Mouse (Mus musculus) thymus, postnatal 36 days (tissue): ENCODE measurements around the gene Pgam5.

Source experiments
- DNase-seq, 2 experiments: peaks; one replicate each; pipeline ENCODE4 v3.0.0; 2022; ENCODE audit warnings: mixed read lengths in 2 of 2

Gene Pgam5

DNA sequence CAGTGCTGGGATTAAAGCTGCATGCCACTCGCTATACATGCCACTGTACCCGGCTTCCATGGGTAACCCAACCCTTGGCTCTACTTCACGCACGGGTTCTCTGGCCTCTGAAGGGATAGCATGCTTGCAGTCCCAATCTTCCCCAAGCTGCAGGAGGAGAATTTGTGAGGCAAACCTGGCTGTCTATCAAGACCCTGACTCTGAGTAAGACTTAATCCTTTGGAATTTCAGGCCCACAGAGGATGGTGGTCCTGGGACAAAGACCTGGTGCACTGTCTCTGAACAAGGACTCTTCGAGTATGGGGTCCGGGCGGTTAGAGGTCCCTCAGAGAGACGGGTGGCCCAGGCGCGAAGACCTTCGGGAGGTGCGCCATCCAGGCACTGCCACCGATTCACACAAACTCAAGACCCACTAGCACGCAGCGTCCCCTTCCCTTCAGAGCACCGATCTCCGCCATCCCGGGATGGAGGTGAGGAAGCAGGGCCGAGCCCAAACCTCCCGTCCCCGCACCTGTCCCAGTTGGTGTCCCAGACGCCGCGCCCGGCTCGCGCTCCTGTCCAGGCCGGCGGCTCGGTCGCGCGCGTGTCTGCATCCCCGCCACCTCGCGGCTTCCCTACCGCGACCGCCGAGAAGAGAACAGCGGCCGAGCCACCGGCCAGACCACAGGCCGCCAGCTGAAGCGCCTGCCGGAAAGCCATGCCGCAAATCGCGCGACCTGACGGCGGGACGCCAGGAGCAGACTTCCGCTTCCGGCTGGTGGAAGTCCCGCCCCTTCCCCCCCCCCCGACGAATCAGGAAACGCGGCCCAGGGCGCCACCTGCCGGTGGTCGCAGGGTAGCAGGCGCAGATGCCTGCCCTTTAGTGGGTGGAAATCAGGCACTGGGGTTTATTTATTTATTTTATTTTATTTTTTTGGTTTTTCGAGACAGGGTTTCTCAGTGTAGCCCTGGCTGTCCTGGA lies at the start of gene Pgam5:
Gene Pgam5 (minus strand): TSS at position 773 of the 961 bp plus-strand sequence.
- peak; percentile 83 to 85 for DNase-seq

DNA sequence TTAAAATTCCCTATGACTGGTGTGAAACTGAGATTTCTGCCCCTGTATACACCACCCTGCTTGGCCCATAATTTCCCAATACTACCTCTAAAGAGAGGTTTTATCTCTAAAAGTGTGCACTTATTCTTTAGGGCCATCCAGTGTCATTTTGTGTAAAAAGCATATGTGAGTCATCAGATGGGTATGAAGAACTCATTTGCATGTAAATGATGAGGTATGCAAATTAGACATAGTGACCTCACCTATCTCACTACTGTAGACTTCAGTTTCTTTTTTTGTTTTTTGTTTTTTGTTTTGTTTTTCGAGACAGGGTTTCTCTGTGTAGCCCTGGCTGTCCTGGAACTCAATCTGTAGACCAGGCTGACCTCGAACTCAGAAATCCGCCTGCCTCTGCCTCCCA lies 43.4 kb upstream of the Pgam5 start:
- no peak for DNase-seq

DNA sequence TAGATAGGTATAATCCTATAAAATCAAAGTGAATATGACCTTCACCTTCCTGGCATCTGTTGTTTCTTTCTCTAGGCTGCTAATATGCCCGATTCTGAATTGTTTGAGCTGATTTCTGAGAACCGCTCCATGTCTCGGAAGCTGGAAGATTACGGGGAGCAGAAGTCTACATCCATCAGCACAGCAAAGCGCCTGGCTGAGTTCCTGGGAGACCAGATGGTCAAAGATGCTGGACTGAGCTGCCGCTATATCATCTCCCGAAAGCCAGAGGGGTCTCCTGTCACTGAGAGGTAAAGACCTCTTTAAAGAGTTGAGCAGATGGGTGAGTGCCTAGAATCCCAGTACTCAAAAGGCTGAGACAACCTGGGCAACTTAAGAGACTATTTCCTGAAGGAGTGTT lies 39.1 kb upstream of the Pgam5 start:
- DNase-seq: no peak

DNA sequence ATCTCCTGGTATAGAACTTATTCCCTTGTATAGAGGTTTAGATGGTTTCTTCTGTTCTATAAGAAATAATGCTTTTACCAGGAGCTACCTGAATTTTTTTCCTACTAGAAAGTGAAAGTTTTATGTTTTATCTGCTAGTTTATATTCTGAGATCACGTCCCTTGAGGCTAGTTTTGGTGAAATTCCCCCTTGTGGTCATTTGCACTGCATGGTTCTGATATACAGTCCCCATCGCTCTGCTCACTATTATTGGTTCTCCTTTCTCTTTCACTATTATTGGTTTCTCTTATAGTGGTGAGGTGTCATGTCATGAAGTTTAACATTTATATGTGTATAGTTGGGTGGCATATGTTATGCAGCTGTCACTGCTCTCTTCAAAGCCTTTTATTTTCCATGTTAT lies 30.9 kb upstream of the Pgam5 start:
- DNase-seq: no peak

DNA sequence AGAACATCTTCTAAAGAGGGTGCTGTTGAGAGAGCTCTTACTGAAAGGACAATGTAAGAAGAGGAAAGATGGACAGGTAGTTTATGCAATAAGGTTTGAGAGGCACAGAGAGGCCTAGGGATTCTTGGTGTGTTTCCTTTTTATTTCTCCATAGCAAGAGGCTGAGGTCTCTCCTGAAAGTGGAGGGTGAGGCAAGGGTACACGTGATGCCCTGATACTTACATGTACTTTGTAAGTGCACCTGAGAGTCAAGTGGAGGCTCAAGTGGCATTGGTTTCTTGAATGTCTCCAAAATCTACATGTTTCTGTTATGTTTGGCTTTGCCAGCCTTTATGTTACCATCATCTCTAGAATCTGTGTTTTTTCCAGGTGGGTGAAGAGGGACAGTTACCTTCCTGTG lies 26.9 kb upstream of the Pgam5 start:
- no peak for DNase-seq

DNA sequence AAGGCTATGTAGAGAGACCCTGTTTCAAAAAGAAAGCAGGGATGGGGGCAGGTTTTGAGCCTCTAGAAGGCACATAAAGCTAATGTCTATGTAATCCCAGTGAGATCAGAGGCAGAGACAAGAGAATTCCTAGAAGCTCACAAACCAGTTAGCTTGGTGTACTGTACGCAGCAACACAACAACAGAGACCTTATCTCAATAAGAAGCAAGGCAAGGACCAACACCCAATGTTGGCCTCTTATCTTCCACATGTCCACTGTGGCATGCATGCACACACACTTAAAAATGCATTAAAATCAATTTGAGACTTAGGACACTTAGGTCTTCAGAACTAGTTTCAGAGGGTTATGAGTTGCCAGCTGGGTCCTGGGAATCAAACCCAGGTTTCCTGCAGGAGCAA lies 21.9 kb upstream of the Pgam5 start:
- no peak for DNase-seq

DNA sequence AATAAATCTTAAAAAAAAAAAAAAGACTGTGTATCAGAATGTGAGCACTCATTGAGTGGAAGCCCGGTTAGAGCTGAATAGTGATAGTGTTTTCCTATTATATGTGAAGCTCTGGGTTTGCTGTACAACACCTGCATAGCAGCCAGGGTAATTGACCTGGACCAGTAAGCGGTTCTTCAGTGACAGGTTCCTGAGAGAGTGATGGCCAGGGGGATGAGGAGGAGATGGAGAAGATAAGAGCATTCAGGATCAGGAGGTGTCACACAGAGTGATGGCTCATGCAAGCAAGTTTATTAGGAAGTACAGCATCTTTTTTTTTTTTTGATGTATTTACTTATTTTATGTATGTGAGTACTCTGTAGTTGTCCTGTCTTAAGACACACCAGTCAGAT lies 17.4 kb upstream of the Pgam5 start:
- no peak for DNase-seq

DNA sequence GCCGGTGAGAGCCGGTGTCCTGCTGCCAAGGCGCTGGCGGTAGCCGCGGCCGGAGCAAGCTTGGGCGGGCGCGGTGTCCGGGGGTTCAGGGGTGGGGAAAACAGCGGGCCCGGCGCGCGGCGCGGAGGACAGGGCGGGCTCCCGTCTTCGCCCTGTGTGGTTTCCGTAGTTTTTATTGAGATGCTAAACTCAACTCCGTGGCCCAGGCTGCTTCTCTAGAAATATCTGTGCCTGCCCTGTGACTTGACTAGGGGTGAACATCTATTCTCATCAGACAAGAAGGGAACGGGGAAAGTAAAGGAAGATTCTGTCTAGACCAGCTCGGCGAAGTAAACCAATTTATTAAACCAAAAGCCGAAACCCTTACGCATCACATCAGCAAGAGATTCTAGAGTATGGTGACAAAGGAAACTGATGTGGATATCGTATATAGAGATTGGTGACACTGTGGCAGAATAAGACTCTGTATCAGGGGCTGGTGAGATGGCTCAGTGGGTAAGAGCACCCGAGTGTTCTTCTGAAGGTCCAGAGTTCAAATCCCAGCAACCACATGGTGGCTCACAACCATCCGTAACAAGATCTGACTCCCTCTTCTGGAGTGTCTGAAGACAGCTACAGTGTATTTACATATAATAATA lies 16.9 kb upstream of the Pgam5 start:
- DNase-seq: no peak

DNA sequence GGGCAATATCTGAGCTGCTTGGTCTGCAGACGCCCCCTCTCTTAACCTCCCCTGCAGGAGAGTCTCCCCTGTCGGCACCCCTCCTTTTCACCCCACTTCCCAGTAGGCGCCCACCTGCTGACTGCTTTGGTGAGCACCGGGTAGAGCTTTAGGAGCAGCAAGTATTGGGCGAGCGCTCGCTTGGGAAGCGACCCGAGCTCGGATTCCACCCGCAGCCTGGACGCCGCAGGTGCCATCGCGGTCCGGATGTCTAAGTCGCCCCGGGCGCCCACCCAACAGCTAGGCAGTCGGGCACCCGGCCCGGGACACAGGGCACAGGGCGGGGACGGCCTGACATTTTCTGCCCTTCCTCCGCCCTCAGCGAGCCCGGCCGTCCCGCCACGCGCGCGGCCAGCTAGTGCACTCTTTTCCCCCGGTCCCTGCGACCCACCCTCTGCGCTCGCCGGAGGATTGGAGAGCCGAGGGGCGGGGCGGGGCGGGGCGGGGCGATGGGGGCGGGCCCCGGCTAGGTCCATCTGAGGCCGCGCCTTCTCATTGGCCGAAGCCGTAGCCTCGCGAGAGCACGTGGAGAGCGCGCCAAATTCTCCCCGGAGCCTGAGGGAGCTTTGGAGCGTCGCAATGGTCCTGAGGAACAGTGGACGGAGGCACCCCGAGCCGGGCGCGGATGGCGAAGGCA lies 16.2 kb upstream of the Pgam5 start, which contains the start of the genes Pxmp2 and Pole:
Gene Pxmp2 (minus strand): TSS at position 417 of the 676 bp plus-strand sequence.
Gene Pole (plus strand): TSS at position 537 of the 676 bp plus-strand sequence.
- peak; percentile 81 to 85 for DNase-seq

DNA sequence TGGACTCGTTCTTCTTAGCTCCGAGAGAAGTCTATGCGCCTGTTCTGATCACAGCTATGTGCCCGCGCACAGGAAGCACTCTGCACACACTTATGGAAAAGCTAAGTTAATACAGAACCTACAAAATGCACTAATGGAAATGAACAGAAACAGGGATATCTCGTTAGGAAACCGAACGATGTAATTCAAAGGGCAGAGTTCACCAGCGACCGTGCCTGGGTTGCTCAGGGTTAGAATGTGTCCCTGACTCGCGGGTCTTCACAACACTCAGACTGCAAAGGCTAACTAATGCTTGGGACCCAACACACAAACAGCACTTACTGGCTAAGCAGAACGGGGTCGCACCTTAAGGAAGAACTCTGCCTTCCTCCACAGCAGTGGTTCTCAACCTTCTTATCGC lies 15.4 kb upstream of the Pgam5 start:
- DNase-seq: no peak

DNA sequence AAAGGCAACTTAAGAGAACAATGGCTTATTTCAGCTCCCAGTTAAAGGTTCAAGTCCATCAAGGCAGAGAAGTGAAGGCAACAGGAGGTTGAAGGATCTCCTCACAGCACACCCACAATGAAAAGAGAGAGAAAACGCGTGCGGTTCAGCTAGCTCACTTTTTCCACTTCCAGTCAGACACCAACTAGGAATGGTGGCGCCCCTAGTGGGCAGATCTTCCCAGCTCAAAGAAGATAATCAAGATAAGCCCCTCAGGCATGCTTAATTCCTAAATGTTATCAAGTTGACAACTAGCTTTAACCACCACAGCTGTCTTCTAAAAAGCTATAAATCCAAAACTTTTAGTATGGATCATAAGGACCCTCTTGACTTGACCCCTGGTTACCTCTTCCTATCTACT lies 14.8 kb upstream of the Pgam5 start:
- DNase-seq: peak; percentile 66 to 70

DNA sequence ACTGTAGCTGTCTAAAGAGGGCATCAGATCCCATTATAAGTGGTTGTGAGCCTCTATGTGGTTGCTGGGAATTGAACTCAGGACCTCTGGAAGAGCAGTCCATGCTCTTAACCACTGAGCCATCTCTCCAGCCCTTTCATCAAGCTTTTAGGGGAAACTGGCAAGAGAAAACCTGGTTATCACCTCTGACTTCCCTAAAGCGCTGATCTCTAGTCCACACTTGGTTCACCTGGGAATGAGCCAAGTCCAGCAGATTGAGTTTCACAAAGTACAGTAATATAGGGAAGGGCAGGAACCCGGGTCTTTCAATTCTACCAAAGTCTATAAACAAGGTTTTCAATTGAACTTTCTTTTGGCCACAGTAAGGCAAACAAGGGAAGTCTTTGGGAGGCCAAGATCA lies 12.3 kb upstream of the Pgam5 start:
- DNase-seq: no peak

DNA sequence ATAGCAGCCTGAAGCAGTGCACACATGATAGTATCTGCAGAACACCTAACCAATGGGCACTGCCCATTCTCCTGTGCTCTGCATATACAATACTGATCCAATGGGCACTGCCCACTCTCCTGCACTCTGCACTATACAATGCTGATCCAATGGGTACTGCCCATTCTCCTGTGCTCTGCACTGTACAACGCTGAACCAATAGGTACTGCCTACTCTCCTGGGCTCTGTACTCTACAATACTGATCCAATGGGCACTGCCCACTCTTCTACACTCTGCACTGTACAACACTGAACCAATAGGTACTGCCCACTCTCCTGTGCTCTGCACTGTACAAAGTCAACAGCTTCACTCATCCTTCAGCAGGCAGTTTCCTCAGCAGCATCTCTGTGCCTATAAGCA lies 7.2 kb upstream of the Pgam5 start:
- DNase-seq: no peak

DNA sequence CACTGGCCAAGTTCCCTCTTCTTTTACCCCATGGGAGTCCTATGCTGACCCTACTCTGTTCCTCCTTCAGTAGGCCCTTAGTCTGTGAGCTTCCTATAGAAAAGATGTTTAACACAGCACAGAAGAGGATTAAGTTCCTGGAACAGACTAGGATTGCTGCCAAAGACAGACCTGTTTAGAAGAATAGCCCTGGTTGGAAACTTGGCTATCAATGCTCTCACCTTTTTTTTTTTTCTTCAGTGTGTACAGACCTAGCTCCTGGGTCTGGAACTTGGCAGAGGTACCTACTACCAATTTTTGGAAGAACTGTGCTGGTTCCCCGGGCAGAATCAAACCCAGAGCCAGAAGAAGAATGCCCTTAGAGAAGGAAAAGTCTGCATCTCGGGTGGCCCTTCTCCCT lies 6.7 kb upstream of the Pgam5 start:
- DNase-seq: no peak

DNA sequence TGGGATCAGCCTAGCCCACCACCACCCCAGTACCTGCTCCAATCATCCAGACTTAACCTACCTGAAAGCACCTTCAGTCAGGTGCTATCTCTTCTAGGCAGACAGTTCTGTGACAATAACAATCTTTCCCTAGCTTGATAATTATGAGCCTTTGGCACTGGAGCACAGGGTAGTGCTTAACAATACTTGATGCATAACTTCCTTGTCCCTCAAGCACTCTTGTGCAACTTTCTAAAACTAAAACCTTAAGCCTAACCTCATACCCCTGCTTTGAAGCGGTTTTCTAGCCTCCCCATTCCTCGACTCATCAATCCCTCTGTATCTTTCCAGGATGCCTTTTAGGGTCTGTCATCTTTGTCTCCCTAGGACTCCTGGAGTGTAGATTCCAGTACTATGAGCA lies 5.1 kb upstream of the Pgam5 start:
- no peak for DNase-seq

DNA sequence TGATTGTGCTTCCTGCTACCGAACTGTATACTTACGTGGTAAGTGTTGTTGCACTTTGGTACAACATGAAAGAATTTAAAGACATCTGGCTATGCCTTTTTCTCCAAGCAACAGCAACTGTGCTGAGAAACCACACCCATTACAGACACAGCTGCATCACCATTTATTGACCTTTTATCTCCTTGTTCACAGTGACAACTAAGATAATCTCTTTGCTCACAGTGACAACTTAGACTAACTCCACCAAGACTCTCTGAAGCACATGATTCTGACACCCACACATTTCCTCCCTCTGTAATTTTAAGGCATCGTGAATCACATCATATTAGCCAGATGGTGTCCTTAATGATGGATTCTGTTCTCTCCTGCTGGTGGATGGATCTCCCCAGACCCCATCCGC lies 4.4 kb upstream of the Pgam5 start:
- no peak for DNase-seq

DNA sequence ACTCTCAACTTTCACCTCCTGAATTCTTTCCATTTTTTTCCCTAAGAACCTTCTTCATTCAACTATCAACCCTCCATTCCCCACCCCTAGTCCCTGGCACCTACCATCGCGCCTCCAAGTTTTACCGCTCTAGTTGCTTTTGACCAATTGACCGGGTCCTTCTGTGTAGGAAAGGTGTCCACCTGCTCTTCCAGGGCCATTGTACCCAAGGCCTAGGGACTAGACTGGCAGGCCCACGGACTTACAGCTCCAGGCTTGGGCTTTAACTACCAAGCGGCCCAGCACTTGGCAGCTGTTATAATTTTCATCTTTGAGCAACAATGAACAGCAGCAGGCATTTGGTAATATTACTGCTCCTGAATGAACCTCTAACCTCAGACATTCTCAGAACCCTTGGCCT lies 529 bp upstream of the Pgam5 start:
- no peak for DNase-seq

DNA sequence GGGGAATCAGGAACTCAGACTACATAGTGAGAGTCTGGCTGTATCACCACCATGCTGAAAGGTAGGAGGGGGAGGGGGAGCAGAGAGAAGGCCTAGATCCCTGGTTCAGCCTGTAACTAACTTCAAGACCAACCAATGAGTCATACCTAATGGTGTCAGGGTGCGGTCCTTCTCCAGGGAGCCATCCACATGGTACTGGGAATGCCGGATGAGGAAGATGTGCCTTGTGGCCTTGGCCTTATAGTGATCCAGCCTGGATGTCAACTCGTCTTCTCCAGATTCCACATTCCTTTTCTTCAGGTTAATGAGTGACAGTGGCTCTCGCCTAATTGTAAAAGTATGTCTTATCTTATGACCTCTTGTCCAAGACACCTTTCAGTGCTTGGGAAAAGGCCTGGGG lies 2.8 kb downstream of the Pgam5 start:
- DNase-seq: no peak

DNA sequence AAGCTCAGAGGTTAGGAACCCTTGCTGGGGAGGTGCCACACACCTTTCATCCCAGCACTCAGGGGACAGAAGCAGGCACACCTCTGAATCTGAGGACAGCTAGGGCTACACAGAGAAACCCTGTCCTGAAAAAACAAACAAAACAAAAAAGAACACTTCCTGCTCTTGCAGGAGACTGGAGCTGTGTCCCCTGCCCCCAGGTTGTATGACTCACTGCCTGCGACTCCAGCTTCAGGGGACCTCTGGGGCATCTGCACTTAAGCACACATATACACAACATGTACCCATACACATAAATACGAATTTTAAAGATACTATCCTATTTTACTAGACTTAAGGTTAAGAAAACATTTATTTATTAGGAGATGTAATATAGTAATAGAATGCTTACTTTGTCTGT lies 25.6 kb downstream of the Pgam5 start:
- DNase-seq: no peak

DNA sequence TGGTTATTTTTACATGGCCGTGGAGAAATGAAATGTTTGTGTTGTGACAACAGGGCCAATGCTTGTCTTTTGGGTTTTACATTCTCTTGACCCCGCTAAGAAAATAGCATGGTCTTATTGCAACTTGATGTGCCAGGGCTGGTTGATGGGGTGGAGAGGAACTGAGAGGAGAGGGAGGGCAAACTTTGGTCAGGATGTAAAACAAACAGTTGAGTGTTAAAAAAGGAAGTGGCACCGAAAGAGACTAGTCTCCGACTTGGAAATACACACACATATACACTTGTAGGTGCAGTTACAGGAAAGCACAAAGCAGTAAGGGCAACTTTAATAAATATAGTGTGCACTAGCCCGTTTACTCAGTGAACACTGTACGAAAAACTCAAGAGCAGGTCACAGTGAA lies 37.4 kb downstream of the Pgam5 start:
- DNase-seq: no peak

DNA sequence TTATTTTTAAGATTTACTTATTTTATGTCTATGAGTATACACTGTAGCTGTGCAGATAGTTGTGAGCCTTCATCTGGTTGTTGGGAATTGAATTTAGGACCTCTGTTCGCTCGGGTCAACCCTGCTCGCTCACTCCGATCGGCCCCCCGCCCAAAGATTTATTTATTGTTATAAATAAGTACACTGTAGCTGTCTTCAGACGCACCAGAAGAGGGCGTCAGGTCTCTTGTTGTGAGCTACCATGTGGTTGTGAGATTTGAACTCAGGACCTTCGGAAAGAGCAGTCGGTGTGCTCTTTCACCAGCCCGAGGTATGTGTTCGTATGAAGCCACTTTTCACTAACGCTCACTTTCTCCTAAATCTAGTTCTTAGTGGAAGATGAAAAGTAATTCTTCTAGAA lies 38.1 kb downstream of the Pgam5 start:
- DNase-seq: peak in 1 of 2 experiments; percentile 11

DNA sequence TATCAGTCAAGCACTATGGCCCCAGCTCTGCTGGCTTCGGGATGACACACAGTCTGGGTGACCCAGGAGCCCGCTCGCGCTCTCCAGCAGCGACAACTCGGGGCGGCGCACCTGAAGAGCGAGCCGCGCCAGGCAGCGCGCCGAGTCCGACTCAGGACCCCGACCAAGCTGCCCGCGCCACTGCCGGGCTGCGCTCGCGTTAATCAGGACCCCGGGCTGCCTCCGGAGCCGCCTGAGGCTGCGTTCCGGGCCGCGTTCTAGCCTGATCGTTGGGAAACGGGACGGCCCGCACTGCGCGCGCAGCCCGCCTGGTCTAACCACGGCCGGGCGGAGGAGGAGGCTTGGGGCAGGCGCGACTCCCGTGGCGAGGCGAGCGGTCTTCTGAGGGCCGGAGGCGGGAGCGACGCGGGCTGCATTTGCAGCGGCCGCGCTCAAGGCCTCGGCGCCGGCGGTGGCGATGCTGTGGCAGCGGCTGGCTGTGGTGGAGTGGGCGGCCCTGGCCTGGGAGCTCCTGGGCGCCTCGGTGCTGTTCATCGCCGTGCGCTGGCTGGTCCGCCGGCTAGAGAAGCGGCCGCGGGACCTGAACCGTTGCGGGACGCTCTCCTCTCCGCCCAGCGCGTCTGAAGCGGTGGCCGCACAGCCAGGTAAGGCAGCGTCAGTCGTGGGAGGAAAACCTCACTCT lies 38.8 kb downstream of the Pgam5 start, which contains the start of gene Ankle2:
Gene Ankle2 (plus strand): TSS at position 225 of the 682 bp plus-strand sequence.
- peak; percentile 91 to 92 for DNase-seq

DNA sequence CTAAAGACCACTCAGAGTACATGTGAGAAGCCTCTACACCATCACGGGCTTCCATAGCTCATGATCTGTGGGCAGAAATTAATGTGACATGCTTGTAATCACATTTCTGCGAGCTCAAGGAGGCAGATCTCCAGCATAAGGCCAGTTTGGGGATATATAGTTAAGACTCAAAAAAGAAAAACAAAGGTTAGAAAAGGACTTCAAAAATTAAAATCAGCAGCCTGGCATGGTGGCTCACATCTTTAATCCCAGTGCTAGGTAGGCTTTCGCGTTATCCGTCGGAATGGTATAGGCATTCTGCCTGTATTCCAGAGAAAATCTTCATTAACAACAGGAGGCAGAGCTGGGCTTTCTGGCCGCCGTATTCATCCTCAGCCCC lies 39.3 kb downstream of the Pgam5 start:
- no peak for DNase-seq
